Mouse (Mus musculus) cerebellum, postnatal 14 days (tissue): ENCODE results near the gene Gli3.
A peak's percentile ranks its signal among the peaks of the same experiment; 100 is the strongest.

ENCODE experiments used
- DNase-seq, 2 experiments: peaks; one replicate each; pipeline ENCODE4 v3.0.0; 2021; ENCODE audit warnings: mixed read lengths in 2 of 2

Gli3 gene

DNA sequence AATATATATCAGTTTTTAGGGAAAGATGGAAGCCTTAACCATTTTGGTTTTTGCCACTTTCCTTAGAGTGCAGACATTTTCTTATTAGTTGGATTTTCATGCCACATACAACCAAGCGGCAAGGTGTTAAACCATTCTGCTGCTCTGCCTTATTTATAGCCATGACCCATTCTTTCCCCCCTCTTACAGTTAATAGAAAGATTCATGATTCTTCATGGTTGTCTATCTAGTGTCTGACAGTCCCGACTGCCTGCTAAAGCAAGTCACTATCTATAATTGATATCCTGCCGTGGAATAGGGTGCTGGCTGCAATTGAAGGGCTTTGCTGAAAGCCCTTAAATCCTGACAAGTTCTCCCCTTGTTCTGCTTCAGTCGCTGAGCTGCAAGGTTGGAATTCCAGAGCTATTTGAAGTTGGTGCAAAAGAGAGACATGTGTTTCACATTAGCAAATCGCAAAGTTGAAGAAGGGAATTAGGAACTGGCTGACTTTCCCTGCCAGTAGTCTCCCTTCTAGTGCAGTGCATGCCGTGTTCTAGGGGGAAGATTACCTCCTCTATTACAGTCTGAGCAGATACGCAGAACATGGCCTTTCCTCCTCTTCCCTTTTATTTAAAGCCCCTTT lies 201.7 kb downstream of the Gli3 start:
- DNase-seq = no peak

DNA sequence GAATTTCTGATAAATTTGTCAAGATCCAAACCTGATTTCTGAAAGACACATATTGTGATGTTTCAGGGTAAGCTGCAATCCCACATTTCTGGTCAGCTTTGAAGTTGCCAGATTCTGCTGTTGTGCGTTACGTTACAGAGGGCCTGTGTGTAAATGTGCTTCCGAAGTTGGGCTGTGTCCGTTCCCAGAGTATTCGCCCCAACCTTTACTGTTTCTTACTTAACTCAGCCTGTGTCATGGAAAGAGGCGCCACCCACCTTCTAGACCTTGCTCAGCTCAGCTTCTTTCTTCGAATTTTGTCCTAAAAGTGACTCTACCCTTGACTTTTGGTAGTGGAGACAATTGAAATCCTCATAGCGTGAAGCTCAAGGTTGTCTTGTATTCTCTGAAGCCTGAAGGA lies 202.5 kb downstream of the Gli3 start:
- DNase-seq = no peak

DNA sequence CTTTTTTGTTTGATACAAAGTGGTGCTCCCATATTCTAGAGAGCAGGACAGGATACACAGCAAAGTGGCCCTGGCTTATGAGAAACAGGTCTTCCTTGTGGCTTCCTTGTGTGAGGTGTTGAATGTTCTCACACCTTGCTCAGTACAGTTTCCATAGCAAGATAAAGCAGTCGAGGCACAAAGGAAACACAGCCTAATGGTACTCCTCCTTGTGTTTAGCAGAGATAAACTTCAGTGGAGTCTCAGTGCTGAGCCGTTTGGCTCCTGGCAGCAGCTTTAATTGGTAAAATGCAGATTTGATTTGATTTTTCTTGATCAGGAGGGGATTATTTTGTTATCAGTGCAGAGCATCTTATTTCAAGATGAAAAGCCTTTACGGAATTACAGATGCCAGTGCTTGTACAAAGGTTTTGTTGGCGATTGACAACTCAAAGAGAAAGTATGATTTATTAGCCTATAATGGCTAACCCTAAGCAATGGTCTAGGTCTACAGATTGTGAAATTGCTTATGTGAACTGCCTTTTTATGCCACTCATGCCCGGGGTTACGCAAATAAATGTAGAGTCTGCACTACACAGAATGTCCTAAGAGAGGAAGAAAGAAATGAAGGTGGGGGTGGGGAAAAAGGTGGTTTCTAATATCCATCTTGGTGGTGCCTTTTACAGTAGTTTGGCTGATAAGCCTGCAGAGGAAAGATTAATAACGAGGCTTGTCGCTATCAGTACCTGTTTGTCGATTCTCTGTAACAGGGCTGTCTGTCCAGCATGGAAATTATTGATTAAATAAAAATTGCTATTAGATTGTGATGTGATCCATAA lies 207.3 kb downstream of the Gli3 start:
- DNase-seq = no peak

DNA sequence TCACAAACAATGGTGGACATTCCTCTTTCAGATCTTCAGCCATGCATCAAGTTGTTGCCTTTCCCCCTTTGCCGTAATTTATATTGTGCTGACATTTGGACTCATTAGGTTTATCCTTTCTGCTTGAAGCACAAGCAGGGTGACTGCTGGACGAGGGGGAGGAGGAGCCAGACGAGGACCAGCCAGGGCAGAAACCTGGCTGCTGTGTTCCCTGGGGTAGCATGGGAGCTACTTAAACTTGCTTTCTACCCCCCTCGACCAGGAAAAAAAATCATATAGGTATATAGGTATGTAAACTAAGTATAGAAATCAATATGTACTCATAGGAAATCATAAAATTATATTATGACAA lies 207.9 kb downstream of the Gli3 start:
- DNase-seq = no peak

DNA sequence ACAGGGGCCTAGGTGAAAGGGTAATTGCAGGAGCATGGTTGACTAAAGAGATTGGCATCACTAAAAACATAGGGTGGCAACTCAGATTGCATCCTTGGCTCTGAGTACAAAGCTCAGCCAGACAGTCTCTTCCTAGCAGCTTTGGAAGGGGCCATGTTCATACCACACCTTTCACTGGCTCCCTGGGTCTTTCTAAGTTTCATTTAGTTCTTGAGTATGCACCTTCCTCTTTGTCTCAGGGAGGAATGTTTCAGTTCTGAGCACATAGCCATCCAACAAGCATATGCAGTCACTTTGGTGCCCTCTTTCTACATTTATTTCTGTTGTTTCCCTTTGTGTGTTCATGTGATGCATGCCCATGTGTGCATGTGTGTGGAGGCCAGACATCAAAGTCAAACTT lies 212.4 kb downstream of the Gli3 start:
- DNase-seq = no peak

DNA sequence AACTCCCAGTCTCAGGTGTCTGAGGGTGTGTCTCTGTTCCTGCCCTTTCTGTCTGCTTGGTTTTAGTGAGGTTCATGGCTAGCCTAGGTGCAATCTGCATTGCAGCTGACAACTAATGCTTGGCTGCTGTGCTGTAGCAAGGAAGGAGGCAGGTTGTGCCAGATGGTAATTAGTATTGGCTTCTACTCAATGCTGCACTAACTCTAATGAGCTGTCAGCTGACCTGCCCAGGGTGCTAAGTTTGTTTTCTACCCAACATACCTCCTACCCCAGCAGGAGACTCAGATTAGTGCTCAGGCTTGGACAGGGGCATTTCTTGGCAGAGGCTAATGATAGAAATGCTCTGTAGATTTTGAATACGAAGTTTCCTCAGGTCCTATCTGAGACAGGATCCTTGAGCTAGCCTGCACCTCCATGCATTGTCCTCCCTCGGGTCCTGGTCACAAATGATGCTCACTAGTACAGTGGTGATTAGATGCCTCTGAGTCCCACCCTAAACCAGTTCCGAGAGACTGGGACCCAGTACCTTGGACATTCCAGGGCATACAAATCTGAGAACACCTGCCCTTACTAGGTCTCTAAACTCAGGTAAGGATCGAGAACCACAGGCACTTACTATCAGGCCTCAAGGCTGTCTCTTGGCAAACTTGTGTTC lies 214.2 kb downstream of the Gli3 start:
- DNase-seq = no peak

DNA sequence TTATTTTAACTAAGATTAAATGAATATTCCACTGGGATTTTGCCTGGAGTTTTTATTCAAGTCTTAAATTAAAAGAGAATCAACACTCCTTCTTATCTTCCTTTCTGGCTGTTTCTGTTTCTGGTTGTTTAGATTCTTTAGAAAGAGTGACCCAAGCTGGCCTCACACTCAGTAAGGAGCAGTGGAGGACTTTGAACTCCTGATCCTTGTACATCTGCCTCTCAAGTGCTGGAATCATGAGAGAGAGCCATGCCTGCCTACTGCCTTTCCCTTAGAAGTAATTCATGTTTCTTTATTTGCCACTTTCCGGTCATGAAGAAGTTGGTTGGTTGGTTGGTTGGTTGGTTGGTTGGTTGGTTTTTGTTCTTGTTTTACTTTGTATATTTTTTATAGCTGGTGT lies 218.5 kb downstream of the Gli3 start:
- no peak for DNase-seq

DNA sequence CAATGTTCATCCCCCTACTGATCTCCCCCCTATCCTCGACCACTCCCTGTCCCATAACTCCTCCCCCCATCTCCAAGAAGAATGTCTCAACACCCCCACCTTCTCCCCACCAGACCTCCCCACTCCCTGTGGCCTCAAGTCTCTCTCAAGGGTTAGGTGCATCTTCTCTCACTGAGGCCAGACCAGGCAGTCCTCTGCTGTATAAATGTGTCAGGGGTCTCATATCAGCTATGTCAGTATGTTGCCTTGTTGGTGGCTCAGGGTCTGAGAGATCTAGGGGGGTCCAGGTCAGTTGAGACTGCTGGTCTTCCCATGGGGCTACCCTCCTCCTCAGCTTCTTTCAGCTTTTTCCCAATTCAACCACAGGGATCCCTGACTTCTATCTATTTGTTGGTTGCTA lies 220.0 kb downstream of the Gli3 start:
- DNase-seq = no peak

DNA sequence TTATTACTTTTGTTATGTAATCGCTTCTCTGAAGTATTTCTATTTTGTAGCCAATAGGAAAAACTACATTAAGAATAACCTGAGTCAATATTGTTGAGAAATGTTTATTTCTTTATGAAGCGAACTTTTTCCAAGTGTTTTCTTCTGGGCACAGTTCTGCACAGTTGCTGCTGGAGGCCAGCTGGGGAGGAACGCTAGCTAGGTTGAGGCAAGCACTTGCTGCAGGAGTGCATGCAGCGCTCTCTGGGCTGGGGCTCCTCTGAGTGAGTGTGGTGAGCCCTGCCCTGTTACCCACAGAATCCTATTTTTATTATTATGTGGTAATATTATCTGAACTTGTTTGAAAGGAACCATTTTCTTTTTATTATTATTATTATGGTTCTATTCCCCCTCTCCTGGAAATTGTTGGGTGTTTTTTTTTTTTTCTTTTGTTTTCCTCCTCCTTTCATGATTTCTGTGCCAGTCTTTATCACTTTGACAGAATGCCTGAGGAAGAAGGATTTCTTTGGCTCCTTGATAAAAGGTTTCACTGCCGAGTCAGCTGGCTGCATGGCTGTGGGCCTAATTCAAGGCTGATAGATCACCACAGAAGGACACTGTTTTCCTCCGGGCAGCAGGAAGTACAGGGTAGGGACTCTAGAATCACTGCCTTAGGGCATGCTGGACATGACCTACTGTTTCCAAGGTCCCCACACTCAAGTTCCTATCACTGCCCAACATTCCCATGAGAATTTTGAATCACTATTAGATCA lies 225.2 kb downstream of the Gli3 start:
- DNase-seq = peak in 1 of 2 experiments; percentile 4

DNA sequence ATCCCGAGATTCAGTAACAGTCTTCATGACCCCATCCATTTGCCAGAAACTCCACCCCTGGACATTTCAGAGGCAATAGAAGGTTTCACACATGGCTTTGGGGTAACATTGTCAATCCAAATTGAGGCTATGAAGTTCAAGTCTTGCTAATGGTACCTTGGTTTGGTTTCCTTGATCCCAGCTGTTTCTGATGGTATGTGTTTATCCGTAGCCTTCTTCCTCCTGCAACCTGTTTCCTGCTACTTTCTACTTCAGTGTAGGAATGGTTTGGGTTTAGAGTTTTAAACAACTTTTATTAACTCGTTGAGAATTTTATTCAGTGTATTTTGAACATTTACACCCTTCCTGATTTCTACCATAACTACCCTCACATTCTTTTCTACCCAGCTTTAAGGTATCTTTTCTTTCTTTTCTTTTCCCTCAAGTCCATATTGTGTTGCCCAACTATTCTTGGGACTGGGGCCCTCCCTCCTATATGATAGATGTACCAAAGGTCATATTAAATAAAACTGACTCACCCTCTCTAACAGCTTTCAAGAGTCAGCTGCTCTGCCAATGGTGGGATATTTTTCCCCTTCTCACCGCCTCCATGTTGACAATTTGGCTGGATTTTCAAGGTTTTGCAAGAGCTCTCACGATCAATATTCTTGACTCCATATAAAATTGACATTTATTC lies 225.9 kb downstream of the Gli3 start:
- DNase-seq = no peak

DNA sequence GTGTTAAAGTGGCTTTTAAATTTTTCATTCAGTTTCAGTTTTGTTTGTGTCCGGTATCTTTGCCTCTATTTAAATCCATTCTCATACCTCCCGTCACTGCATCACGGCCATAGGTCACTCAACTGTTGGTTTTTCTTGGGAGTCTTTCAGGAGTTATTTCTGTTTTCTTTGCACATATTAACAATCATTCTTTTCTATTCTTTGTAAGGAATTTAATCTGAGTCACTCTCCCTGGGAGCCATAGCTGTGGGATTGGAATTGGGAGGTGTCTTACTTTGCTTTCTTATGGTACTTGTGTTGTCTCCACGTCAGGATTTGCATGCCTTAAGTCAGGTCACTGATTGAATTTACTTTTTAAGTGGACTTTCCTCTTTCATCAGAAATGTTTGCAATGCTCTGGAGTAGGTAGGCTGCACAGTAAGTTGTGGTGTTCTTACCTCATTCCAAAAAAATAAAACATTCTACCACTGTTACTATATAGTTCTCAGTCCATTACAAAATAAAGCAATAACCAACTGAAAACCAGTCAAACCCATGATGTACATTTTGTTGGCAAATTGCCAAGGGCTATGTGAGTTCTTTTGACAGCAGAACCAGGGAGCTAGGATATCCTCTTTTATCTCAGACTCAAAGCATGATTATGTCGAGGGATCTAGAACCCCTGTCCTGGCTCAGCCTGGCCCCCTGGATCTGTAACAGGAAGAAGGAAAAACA lies 228.9 kb downstream of the Gli3 start:
- DNase-seq = no peak

DNA sequence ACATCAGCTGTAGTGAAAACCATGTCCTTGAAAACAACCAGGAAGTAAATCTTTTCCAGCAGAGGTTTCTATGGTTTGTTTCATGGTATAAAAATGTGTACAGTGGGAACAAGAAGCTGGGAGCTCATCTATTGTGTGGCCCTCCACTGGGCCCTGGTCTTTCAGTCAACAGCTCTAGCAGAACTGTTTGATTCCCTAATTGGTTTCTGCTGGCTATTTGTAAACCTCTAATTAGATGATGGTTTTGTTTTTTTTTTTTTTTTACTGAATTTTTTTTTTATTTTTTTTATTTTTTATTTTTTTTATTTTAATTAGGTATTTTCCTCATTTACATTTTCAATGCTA lies 229.4 kb downstream of the Gli3 start:
- DNase-seq = no peak

DNA sequence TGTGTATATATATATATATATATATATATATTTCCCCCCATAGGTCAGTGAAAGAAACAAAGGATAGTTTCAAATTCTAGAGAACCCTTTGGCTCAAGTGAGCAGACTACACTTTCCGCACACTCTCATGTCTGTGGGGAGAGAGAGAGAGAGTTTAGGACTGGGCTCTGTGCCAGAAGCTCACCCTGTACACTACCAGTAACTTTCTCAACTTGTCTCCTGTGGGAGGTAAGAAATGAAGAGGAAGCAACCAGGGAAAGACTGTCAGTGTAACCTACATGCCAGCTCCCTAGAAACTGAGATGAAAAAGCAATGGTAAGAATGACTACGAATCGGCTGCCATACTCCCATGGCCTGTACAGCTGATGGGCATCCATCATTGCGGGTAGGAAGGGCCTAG lies 235.2 kb downstream of the Gli3 start:
- no peak for DNase-seq

DNA sequence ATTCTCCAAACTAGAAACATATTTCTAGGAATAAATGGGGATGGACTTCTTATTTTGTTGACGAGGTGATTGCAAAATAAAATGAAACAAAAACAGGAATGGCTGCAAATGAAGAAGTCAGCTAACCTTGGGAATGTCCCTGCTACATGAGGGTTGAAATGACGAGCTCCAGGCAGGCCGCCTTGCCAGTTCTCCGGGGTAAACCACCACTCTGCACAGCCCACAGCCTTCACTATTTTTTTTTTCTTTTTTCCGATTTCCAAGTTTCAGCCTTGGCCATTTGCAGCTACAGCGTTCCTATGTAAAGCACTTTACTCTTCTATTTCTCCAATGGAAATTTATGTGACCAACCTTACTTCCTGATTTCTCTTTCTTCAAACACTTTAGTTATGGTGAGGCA lies 236.1 kb downstream of the Gli3 start:
- DNase-seq = no peak

DNA sequence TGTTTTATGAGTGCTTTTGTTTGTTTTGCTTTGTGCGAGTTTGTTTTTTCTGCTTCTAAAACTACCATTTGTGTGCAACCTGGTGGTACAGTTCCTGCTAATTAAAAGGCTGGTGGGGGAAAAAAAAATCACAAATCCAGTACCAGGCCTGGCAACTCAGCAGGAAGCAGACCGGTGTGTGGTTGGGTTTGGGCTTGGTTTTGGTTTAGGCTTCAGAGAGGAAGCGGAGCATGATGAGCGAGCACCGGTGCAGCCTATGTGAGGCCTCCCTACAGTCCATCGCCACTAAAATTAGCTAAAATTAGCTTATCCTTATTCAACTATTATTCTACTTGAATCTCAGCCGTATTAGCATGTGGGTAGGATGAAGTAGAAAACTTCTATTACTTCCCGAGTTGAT lies 241.6 kb downstream of the Gli3 start:
- DNase-seq = no peak

DNA sequence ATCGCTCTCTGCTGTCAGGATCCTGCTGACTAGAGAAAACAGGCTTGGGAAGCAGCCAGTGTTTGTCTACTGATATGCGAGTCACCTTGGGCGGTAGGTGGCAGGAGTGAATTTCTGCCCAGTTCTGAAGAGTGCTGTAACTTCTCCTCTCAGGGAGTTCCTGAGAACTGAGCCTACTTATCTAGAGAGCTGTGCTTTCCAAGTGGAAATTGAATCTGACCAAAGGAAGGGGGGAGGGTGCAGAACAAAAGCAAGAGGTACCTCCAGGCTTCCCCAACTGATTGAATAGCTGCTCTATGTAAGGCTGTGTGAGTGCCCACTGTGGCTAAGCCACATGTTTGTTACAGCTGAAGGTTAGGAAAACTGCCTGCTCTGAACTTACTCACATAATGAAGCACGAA lies 244.4 kb downstream of the Gli3 start:
- DNase-seq = peak; percentile 19 to 20

DNA sequence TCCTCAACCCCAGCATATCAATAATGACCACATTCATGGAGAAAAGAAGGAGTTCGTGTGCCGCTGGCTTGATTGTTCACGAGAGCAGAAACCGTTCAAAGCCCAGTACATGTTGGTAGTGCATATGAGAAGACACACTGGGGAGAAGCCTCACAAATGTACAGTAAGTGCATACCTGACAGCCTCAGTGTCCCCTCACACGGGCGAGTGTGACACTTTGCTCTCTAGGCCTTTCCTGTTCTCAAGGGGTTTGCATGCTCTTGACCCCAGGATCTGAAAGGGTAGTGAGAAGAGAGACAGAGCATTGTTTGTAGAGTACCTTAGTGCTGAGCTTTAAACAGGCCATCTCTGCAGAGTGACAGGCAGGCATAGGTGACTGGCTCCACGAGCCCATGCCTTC lies 250.5 kb downstream of the Gli3 start:
- no peak for DNase-seq

DNA sequence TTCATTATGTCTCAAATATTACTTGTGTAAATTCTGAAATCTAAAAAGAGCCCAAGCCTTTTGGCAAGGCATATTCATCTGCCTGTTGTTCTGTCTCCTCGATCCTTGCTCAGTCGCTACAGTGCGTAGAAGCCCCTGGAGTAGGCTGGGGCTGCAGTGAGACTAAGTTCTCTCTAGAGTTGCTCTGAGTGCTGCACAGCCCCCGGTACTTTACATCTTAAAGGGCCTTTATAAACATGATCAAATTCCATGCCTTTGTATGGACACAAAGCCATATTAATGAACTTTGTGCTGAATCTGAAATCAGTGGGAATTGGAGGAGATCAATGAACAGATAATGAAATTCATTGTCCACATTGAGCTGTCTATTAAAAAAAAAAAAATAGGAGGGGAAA lies 251.3 kb downstream of the Gli3 start:
- no peak for DNase-seq

DNA sequence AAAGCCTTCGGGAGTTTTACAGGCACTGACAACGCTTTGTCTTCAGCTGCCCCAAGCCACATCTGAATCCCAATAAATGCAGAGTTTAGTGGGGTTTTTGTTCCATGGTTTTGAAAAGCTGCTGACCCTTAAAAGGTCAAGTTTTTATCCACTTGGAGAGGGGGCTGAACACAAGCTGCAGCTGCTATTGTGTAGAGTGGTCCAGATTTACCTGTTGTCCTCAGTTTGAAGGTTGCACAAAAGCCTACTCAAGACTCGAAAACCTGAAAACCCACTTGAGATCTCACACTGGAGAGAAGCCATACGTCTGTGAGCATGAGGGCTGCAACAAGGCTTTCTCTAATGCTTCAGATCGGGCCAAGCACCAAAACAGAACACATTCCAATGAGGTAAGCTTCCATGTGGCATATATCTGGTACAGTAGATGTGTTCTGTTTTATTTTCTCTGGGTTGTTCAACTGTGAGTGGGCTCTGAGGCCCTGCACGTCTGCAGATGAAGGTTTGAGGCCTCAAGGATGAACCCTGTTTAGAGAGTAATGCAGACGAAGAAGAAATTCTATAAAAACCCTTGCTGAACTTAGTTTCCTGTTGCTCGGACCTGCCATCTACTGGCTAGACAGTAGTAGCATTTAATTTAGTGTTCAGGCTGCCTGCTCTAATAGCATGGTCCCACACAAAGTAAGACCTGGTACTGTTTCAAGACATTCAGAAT lies 251.8 kb downstream of the Gli3 start:
- peak; percentile 61 to 64 for DNase-seq

DNA sequence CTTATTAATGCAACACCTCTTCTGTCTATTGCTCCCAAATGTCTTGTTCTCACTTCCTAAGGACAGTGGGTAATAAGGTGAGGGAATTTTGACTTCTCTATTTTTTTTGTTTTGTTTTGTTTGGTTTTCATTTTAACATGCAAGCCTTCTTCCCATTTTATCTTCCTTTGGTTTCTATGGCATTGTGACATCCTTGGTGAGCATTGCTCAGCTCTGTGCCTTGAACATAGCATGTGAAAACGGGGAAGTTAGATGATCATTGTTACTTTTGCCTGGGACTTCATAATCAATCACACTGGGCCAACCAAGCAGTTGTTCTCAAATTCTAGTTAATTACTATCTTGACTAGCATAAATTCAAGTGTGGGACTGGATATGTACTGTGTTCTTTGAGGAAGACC lies 258.4 kb downstream of the Gli3 start:
- no peak for DNase-seq

DNA sequence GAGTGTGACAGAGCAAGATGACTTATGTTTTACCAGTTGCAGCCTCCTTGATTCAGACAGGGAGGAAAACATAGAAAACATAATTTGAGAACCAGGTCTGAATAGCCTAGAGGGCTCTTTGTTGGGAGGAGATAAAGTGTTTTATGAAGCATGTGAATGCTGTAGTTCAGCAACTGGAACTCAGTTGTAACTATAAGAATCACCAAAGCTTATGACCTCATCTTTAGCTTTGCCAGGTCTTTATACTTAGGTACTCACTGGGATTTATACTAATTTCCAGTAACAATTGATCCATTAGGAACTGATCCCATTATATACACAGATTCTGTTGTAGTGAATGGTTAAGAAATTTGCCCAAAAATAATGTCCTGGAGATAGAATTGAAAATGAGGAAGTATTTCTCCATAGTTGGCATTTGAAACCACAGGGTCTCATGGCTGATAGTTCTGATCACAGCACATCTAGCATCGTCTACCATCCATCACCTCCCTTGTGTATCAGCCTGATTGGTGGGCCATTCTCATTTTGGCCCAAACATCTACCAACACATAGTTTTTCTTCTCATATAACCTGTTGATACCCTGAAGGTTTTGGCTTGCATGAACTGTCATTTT lies 259.8 kb downstream of the Gli3 start:
- no peak for DNase-seq
